Mouse (Mus musculus): ENCODE results near the gene Stmn1.

Stmn1 gene

GRCm38 (mm10) chr4:134471469-134471868 lies 3.3 kb downstream of the Stmn1 start:
- CTCF ChIA-PET, result interaction anchor here (0.6 to 10.5 kb wide), 19 partner anchors 9 to 798 kb away, joined by 3 to 213 read pairs (median 4); partner anchors contain the start of gene Pafah2 (in 4 of the 4)

DNA sequence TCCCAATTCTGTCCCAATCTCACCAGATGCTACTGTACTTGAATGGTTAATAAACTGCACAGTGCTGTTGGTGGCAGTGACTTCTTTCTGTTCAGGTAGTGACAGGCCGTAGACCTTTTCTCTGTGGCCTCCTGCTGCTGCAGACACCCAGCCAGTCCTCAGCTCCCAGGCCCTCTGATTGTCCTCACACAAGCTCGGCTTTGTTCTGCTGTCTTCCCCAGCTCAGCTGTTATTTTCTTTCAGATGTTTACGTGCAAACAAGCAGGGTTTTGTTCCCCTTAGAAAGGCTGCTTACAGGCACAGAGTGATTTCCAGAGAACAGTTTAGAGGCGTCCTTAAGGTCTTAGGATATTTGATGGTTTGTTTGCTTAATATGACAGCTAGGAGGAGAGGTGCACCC lies 5.6 kb downstream of the Stmn1 start:
- ChIA-PET POLR2A (interaction anchor here in 3 of 4 experiments (1.0 to 14.9 kb wide), 19 partner anchors 10 to 300 kb away, joined by 3 to 261 read pairs (median 7); partner anchors contain the start of genes Pafah2 (in 3 of the 3) and Paqr7 (in 1 of the 3)), CTCF (interaction anchor here in 3 of 4 experiments (0.6 to 10.5 kb wide), 7 partner anchors 24 to 240 kb away, joined by 3 to 213 read pairs (median 7); partner anchors contain the start of gene Pafah2 (in 1 of the 3))

More at GRCm38 (mm10) chr4:134471469-134471868, 3.3 kb downstream of the Stmn1 start:
- POLR2A ChIA-PET, result interaction anchor here (0.7 to 14.9 kb wide), 44 partner anchors 9 to 199 kb away, joined by 3 to 261 read pairs (median 5); partner anchors contain the start of genes Aunip (in 2 of the 4), Pafah2 (in 2 of the 4), Paqr7 (in 1 of the 4) and Slc30a2 (in 1 of the 4)

- POLR2A ChIA-PET, result interaction anchor here in 3 of 4 experiments (0.8 to 14.9 kb wide), 27 partner anchors 10 to 81 kb away, joined by 3 to 261 read pairs (median 5); partner anchors contain the start of genes Pafah2 (in 3 of the 3), Aunip (in 1 of the 3) and Paqr7 (in 1 of the 3)
- CTCF ChIA-PET, result interaction anchor here in 3 of 4 experiments (0.6 to 10.5 kb wide), 9 partner anchors 19 to 240 kb away, joined by 3 to 213 read pairs (median 4); partner anchors contain the start of gene Pafah2 (in 2 of the 3)
These were observed 6.1 kb downstream of the Stmn1 start for GRCm38 (mm10) chr4:134474240-134474639.

- POLR2A ChIA-PET, result interaction anchor here (0.6 to 14.9 kb wide), 21 partner anchors 9 to 105 kb away, joined by 3 to 261 read pairs (median 6); partner anchors contain the start of genes Pafah2 (in 3 of the 4), Stmn1 (in 2 of the 4) and Aunip (in 1 of the 4)
- CTCF ChIA-PET, result interaction anchor here in 3 of 4 experiments (0.6 to 10.5 kb wide), 17 partner anchors 8 to 143 kb away, joined by 3 to 213 read pairs (median 13); partner anchors contain the start of genes Pafah2 (in 2 of the 3), Paqr7 (in 1 of the 3) and Stmn1 (in 1 of the 3)
These were observed 8.8 kb downstream of the Stmn1 start for GRCm38 (mm10) chr4:134476899-134477298.

GRCm38 (mm10) chr4:134478031-134478430 lies 9.9 kb downstream of the Stmn1 start:
- CTCF ChIA-PET, result interaction anchor here (0.5 to 10.5 kb wide), 104 partner anchors 10 to 1221 kb away, joined by 3 to 213 read pairs (median 4); partner anchors contain the start of genes Pafah2 (in 4 of the 4), Paqr7 (in 3 of the 4), Aunip (in 2 of the 4) and Stmn1 (in 2 of the 4)
- POLR2A ChIA-PET, result interaction anchor here in 3 of 4 experiments (0.7 to 14.9 kb wide), 42 partner anchors 8 to 236 kb away, joined by 3 to 261 read pairs (median 4); partner anchors contain the start of genes Pafah2 (in 3 of the 3), Stmn1 (in 3 of the 3), Aunip (in 1 of the 3) and Paqr7 (in 1 of the 3)

- POLR2A ChIA-PET, result interaction anchor here in 2 of 4 experiments (0.7 to 14.9 kb wide), 5 partner anchors 9 to 83 kb away, joined by 3 to 261 read pairs (median 8); partner anchors contain the start of genes Pafah2 (in 1 of the 2) and Stmn1 (in 1 of the 2)
- CTCF ChIA-PET, result interaction anchor here in 3 of 4 experiments (0.8 to 10.5 kb wide), 6 partner anchors 9 to 87 kb away, joined by 3 to 213 read pairs (median 6); partner anchors contain the start of gene Pafah2 (in 1 of the 3)
These were observed 11.7 kb downstream of the Stmn1 start for GRCm38 (mm10) chr4:134479839-134480238.

GRCm38 (mm10) chr4:134480864-134481263 lies 12.7 kb downstream of the Stmn1 start:
- ChIA-PET POLR2A (interaction anchor here in 2 of 4 experiments (0.8 to 2.8 kb wide), 15 partner anchors 8 to 442 kb away, joined by 3 to 9 read pairs (median 4); partner anchors contain the start of genes Pafah2 (in 2 of the 2), Aunip (in 1 of the 2), Paqr7 (in 1 of the 2) and Rsrp1 (in 1 of the 2)), CTCF (interaction anchor here in 2 of 4 experiments (0.7 to 1.9 kb wide), 8 partner anchors 10 to 294 kb away, joined by 3 to 8 read pairs (median 4); partner anchors contain the start of genes Cep85 (in 1 of the 2), Pafah2 (in 1 of the 2) and Paqr7 (in 1 of the 2))

DNA sequence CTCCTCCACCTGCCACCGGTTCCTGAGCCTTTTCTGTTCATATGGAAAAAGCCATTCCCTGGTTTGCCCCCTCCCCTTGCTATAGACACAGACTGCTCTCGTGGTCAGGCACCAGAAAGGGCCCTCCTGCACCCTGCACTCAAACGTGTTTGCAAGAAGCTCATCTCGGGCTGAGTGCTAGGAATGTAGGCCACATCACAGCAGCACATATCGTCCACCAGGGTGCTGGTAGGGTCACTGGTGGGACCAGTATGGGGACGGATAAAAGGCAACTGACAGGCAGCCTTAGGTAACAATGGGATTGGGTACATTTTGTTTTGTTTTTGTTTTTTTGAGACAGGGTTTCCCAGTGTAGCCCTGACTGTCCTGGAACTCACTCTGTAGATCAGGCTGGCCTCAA lies 13.2 kb downstream of the Stmn1 start:
- CTCF ChIA-PET, result interaction anchor here in 2 of 4 experiments (0.7 to 1.9 kb wide), 9 partner anchors 10 to 295 kb away, joined by 3 to 8 read pairs (median 4); partner anchors contain the start of genes Pafah2 (in 2 of the 2), Cep85 (in 1 of the 2) and Paqr7 (in 1 of the 2)
- POLR2A ChIA-PET, result interaction anchor here in 2 of 4 experiments (0.6 to 2.8 kb wide), 17 partner anchors 9 to 442 kb away, joined by 3 to 9 read pairs (median 3); partner anchors contain the start of genes Pafah2 (in 2 of the 2), Paqr7 (in 2 of the 2), Aunip (in 1 of the 2) and Rsrp1 (in 1 of the 2)

DNA sequence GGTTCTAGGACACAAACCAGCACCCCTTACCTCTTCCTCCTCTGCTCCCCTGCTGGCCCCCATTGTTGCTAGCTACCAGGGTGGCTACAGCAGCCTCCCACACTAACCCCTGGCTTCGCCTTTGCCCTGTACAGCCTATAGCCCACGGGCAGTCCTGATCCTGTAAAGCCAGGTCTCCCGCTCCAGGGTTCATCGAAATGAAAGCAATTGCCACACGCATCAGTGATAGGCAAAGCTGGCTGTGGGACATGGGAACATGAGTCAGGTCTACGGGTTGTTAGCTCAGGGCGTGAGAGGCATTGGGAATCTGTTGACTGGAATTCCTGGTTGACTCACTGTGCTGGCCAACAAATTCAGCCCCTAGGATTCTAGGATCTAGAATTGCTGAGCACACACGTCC lies 14.3 kb downstream of the Stmn1 start:
- POLR2A ChIA-PET, result interaction anchor here in 2 of 4 experiments (0.6 to 2.2 kb wide), 6 partner anchors 9 to 71 kb away, joined by 3 to 8 read pairs (median 4); partner anchors contain the start of genes Aunip (in 1 of the 2) and Paqr7 (in 1 of the 2)
- CTCF ChIA-PET, result interaction anchor here in 2 of 4 experiments (0.6 to 1.8 kb wide), 5 partner anchors 14 to 220 kb away, joined by 3 to 6 read pairs (median 4); partner anchors contain the start of genes Pafah2 (in 1 of the 2) and Paqr7 (in 1 of the 2)

DNA sequence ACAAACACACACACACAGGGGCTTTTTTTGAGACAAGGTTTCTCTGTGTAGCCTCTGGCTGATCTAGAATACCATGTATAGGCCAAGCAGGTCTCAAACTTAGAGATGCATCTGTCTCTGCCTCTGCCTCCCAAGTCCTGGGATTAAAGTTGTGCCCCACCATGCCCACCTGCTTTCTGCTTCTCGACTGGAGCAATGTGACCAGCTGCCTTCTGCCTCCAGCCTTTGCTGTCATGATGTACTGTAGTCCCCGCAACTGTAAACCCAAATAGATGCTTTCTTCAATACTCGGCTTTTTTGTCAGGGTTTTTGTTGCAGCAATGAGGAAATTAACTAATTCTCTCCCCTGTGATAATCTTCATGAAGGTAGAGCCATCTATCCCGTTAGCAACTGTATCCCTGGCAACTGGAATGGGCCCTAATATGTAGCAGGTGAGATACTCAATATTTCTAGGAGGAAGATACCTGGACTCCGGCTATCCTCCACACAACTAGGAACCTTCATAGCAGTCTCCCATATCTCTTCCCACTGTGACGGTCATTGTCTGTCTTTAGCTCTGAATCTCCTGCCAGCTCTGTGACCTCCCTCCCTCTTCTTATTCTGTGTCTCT lies 15.1 kb downstream of the Stmn1 start:
- POLR2A ChIA-PET, result interaction anchor here in 3 of 4 experiments (0.6 to 2.2 kb wide), 11 partner anchors 8 to 583 kb away, joined by 3 to 8 read pairs (median 4); partner anchors contain the start of genes Aunip (in 1 of the 3) and Stmn1 (in 1 of the 3)
- CTCF ChIA-PET, result interaction anchor here in 3 of 4 experiments (0.5 to 1.8 kb wide), 7 partner anchors 11 to 219 kb away, joined by 3 to 9 read pairs (median 4); partner anchors contain the start of genes Pafah2 (in 1 of the 3) and Paqr7 (in 1 of the 3)

GRCm38 (mm10) chr4:134483696-134484095 lies 15.6 kb downstream of the Stmn1 start:
- POLR2A ChIA-PET, result interaction anchor here in 3 of 4 experiments (0.6 to 1.9 kb wide), 11 partner anchors 8 to 583 kb away, joined by 3 to 6 read pairs (median 3); partner anchors contain the start of gene Stmn1 (in 1 of the 3)
- CTCF ChIA-PET, result interaction anchor here in 3 of 4 experiments (0.6 to 1.8 kb wide), 6 partner anchors 10 to 1525 kb away, joined by 3 to 9 read pairs (median 4); partner anchors contain the start of genes Pafah2 (in 1 of the 3) and Paqr7 (in 1 of the 3)

- CTCF ChIA-PET, result interaction anchor here in 3 of 4 experiments (0.6 to 1.8 kb wide), 7 partner anchors 10 to 1524 kb away, joined by 3 to 9 read pairs (median 4); partner anchors contain the start of gene Paqr7 (in 1 of the 3)
- POLR2A ChIA-PET, result interaction anchor here in 3 of 4 experiments (0.6 to 1.9 kb wide), 9 partner anchors 10 to 374 kb away, joined by 3 to 6 read pairs (median 4); partner anchors contain the start of gene Stmn1 (in 1 of the 3)
These were observed 16.1 kb downstream of the Stmn1 start for GRCm38 (mm10) chr4:134484231-134484630.

GRCm38 (mm10) chr4:134485151-134485900 lies 17.2 kb downstream of the Stmn1 start:
- CTCF ChIA-PET, result interaction anchor here in 2 of 4 experiments (0.6 to 1.1 kb wide), 4 partner anchors 12 to 141 kb away, joined by 3 to 7 read pairs (median 4); partner anchors contain the start of gene Pafah2 (in 1 of the 2)

DNA sequence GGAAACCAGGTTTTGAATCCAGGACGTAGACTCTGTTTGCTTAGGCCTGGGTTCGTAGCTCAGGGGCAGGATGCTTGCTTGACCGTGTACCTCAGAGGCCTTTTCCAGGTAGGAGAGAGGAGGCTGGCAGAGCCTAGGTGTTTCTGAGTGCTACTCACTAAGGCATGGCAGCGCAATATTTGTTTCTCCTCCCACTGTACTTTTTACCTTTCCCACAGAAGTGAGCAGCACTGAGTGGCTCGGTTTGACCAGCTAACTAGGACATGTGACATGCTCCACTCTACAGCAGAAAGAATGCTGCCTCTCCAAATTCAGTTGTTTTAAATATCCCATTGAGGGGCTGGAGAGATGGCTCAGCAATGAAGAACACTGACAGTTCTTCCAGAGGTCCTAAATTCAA lies 20.1 kb downstream of the Stmn1 start:
- CTCF ChIA-PET, result interaction anchor here in 3 of 4 experiments (0.6 to 3.7 kb wide), 4 partner anchors 10 to 879 kb away, joined by 3 to 18 read pairs (median 5); no protein-coding TSS in a partner anchor
- POLR2A ChIA-PET, result interaction anchor here in 3 of 4 experiments (0.5 to 3.3 kb wide), 8 partner anchors 8 to 452 kb away, joined by 3 to 11 read pairs (median 4); partner anchors contain the start of genes Paqr7 (in 3 of the 3) and Aunip (in 1 of the 3)

More at GRCm38 (mm10) chr4:134485151-134485900, 17.2 kb downstream of the Stmn1 start:
- POLR2A ChIA-PET, result interaction anchor here in 3 of 4 experiments (0.7 to 1.9 kb wide), 5 partner anchors 12 to 375 kb away, joined by 3 to 6 read pairs (median 4); partner anchors contain the start of gene Stmn1 (in 1 of the 3)

DNA sequence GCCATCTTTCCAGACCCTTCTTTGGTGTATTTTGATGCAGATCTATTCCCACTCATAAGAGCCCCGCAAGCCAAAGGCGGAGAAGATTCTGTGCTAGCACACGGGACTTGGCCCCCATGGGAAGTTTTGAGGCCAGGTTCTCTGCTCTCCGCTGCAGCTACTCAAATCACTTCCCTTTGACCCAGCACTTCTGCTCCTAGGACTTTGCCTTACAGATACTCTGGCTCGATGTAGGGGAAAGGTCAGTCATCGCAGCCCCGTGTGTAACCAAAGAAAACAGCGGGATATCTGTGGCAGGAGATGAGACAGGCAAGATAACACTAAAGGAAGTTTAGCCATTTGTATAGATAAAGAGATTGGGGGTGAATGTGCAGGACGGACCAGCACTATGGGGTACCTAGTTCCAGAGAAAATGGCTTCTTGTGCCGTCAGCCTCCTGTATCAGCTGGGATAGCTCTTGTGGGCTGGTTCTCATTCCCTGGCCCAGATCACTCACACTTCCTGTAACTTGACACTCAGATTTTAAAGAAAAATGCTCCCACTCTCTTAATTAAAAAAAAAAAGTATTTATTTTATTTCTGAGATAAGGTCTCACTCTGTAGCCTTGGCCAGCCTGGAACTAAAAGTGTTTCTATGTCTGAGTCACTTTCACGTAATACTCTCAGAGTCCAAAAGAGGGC lies 22.0 kb downstream of the Stmn1 start:
- ChIA-PET POLR2A (interaction anchor here in 2 of 4 experiments (0.5 to 2.1 kb wide), 10 partner anchors 13 to 162 kb away, joined by 3 to 9 read pairs (median 4); partner anchors contain the start of gene Aunip (in 1 of the 2)), CTCF (interaction anchor here in 2 of 4 experiments (0.5 to 3.7 kb wide), 3 partner anchors 12 to 43 kb away, joined by 3 to 18 read pairs (median 4); no protein-coding TSS in a partner anchor)
